Mouse (Mus musculus) liver, embryonic 14.5 days (tissue): ENCODE results near the gene Ctcf. TPM values are rescaled to one million over a fixed set of nuclear protein-coding genes. Genes with fewer than 3 reads are reported as not detected.

Experiments used
- ATAC-seq: fragments of 200-750 bp; cut with Nextera tagmentation; 2 replicates; pipeline ENCODE4 v1.8.0; 2017; ENCODE audit warnings: moderate number of reproducible peaks, mild to moderate bottlenecking, moderate library complexity; ENCODE audit not compliant: insufficient read depth
- DNase-seq, 3 experiments: peaks; one replicate each; pipeline ENCODE4 v3.0.0-alpha.2; 2012 to 2013; ENCODE audit warnings: low read depth in 3 of 3, low spot score in 3 of 3
- H3K27ac ChIP-seq: fragments of 300-500 bp; sonication (generic); 2 replicates; pipeline ENCODE4 v1.5.1; 2014; ENCODE audit warnings: moderate library complexity, mild to moderate bottlenecking, control low read depth, inconsistent platforms
- H3K27me3 ChIP-seq: fragments of 300-500 bp; sonication (generic); 2 replicates; pipeline ENCODE4 v1.6.1; 2014; ENCODE audit warnings: mild to moderate bottlenecking, low read length, moderate library complexity; ENCODE audit not compliant: control insufficient read depth, insufficient read depth
- H3K36me3 ChIP-seq: fragments of 300-500 bp; sonication (generic); replicated peaks from 2 replicates; pipeline ENCODE4 v1.6.1; 2014; ENCODE audit warnings: low read depth; ENCODE audit not compliant: control insufficient read depth, insufficient read depth
- H3K4me1 ChIP-seq, 2 experiments: fragments of 200-500 bp in 1 of 2; fragments of 300-500 bp in 1 of 2; sonication (generic) in 1 of 2; replicated peaks; 2 replicates each; pipeline ENCODE4 v1.6.1; 2012 to 2014; ENCODE audit warnings: antibody characterized with exemption in 1 of 2, inconsistent platforms in 1 of 2, low read length in 1 of 2; ENCODE audit not compliant: control insufficient read depth in 2 of 2, insufficient read depth in 2 of 2
- H3K4me2 ChIP-seq: fragments of 300-500 bp; sonication (generic); 2 replicates; pipeline ENCODE4 v1.6.1; 2014; ENCODE audit warnings: low read depth, mild to moderate bottlenecking, control low read depth, moderate library complexity
- H3K4me3 ChIP-seq, 2 experiments: fragments of 200-500 bp in 1 of 2; fragments of 300-500 bp in 1 of 2; sonication (generic) in 1 of 2; 2 replicates each; pipeline ENCODE4 v1.5.1; 2012 to 2014; ENCODE audit warnings: low read depth in 2 of 2, low read length in 2 of 2, mild to moderate bottlenecking in 2 of 2, control low read depth in 1 of 2, inconsistent platforms in 1 of 2, moderate library complexity in 1 of 2; ENCODE audit not compliant: insufficient read depth in 1 of 2
- H3K9ac ChIP-seq: fragments of 300-500 bp; sonication (generic); replicated peaks from 2 replicates; pipeline ENCODE4 v1.6.1; 2014; ENCODE audit warnings: mild to moderate bottlenecking, control low read depth, moderate library complexity
- H3K9me3 ChIP-seq: fragments of 300-500 bp; sonication (generic); 2 replicates; pipeline ENCODE4 v1.6.1; 2016; ENCODE audit warnings: low read length, mixed read lengths; ENCODE audit not compliant: control insufficient read depth
- CTCF ChIP-seq: IDR thresholded peaks from 2 replicates; pipeline ENCODE4 v1.5.1; 2016; ENCODE audit warnings: antibody characterized with exemption, low read depth, control low read depth
- EP300 ChIP-seq: IDR thresholded peaks from 2 replicates; pipeline ENCODE4 v1.6.1; 2016; ENCODE audit warnings: antibody characterized with exemption, low read depth
- WGBS: fragments of 180-500 bp; shearing (Covaris S2); extraction: QIAGEN DNeasy Blood & Tissue Kit; methylation state at CpG from one replicate; pipeline ENCODE4 v1.1.7; 2014; ENCODE audit not compliant: insufficient replicate concordance; 5-methylcytosine and 5-hydroxymethylcytosine counted together
- polyA plus RNA-seq, 2 experiments: library from polyadenylated mRNA; depleted of rRNA in 1 of 2; stranded (reverse) in 1 of 2; unstranded in 1 of 2; fragments of >200 nt; fragmentation: Nextera tagmentation in 1 of 2; extraction: Ambion mirVana in 1 of 2; gene quantifications; 2 replicates each; pipeline versions ENCODE4 v1.2.1 to v1.2.3; 2012 to 2014

Ctcf gene
- polyA plus RNA-seq, 2 experiments = 21.1 to 40.9 TPM

DNA sequence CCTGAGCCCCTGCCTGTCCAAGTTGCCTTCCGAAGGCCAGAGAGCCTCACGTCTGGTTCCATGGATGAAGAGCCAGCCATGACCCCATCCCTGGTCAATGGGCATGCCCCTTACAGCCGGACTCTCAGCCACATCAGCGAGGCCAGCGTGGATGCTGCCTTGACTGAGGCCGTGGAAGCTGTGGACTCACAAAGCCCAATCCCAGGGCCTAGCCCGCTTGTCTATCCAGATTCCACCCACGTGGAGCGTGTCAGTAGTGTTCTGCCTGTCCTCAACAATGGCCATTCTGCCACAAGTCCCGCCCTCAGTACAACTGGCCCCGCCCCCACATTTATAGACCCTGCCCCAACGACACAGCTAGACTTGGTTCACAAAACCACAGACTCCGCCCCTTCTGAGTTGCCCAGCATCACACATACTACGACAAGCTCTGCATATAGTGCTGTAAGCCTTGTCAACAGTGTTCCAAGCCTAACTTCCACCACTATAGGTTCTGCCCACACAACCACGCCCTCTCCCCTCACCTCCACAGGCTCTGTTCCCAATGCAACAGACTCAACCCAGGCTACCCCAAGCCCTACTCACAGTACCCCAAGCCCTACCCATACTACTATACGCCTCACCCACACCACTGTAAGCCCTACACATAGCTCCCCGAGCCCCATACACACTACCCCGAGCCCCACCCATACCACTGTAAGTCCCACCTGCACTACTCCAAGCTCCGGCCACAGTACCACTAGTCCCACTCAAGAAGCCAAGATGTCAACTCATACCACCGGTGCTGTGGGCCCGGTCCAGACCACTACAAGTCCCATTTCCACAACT, 18.7 kb upstream of the Ctcf start:
- WGBS = 69% methylated on average over 21 of the region's 21 CpGs
- H3K9ac ChIP-seq = no peak overlapping the region
- no peak overlapping the region for H3K27ac ChIP-seq
- peaks cover 6% of the 10 kb centered on the region for H3K36me3 ChIP-seq
- no peak overlapping the region for H3K4me2 ChIP-seq
- H3K27me3 ChIP-seq = no peaks in the 10 kb centered on the region
- no peaks in the 10 kb centered on the region for H3K9me3 ChIP-seq
- DNase-seq = no peak
- no peak overlapping the region for H3K4me3 ChIP-seq
- TF ChIP-seq CTCF = no peak
- TF ChIP-seq EP300 = no peak
- peaks cover 0 to 2% of the 10 kb centered on the region in 2 experiments; a peak in 1 of 4 replicates for H3K4me1 ChIP-seq
- ATAC-seq = no peak

DNA sequence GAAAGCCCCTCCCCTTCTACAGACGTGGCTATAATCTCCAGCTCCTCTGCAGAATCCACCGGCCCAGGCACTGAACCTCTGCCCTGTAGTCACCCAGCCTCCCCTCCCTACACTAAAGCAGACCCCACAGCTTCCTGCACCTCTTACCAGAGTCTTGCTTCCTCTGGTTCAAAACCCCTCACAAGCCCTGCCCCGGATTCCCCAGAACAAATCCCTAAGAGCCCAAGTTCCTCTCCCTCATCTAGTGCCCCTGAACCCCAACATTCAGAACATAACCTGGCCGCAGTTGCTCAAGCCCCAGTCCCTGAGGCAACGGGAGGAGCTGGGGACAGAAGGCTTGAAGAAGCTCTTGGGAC, 18.1 kb upstream of the Ctcf start:
- no peaks in the 10 kb centered on the region for H3K9me3 ChIP-seq
- H3K4me2 ChIP-seq = no peak overlapping the region
- no peak overlapping the region for H3K4me3 ChIP-seq
- H3K27me3 ChIP-seq = no peaks in the 10 kb centered on the region
- DNase-seq (no peak), ATAC-seq (no peak)
- WGBS = 75% methylated on average over 5 of the region's 5 CpGs
- H3K27ac ChIP-seq = no peak overlapping the region
- peaks cover 6% of the 10 kb centered on the region for H3K36me3 ChIP-seq
- no peaks in the 10 kb centered on the region; a peak in 1 of 4 replicates for H3K4me1 ChIP-seq
- TF ChIP-seq CTCF (no peak), EP300 (no peak)
- H3K9ac ChIP-seq = no peak overlapping the region

DNA sequence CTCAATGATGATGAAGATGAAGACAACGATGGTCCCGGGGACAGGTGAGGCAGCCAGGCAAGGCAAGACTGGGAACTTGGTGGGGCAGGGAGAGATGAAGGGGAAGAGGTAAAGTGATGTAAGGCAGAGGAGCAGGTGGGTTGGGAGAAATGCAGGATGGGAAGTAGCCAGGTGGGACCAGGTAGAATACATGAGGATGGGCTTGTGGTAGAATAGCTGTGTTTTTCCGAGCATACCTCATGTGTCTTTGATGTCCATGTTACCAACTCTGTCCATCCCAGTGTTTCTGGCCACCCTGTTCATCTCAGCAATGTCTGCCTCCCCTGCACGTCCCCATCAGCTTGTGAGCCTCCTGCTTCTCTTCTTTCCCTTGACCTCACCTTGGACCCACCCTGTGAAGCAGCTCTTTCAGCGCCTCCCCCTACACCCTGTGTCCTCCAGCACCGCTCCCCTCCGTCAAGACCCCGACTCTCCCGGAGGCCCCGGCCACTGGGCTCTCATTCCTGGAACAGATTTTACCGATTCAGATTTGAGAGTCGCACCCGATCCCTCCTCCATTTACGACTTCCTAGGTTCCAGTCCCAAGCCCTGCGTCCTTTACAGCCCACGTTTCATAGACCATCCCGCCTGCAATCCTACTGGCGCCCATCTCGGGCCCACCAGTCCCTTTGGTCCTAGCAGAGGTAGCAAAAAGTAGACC, 17.3 kb upstream of the Ctcf start:
- no peak for ATAC-seq
- Histone ChIP-seq H3K4me1 (no peaks in the 10 kb centered on the region; a peak in 1 of 4 replicates), H3K27me3 (no peaks in the 10 kb centered on the region), H3K36me3 (peaks cover 6% of the 10 kb centered on the region), H3K4me3 (no peak overlapping the region), H3K9me3 (no peaks in the 10 kb centered on the region), H3K27ac (no peak overlapping the region), H3K4me2 (no peak overlapping the region), H3K9ac (no peak overlapping the region)
- WGBS = 81% methylated on average over 19 of the region's 19 CpGs
- no peak for DNase-seq
- no peak for TF ChIP-seq CTCF
- TF ChIP-seq EP300 = no peak

DNA sequence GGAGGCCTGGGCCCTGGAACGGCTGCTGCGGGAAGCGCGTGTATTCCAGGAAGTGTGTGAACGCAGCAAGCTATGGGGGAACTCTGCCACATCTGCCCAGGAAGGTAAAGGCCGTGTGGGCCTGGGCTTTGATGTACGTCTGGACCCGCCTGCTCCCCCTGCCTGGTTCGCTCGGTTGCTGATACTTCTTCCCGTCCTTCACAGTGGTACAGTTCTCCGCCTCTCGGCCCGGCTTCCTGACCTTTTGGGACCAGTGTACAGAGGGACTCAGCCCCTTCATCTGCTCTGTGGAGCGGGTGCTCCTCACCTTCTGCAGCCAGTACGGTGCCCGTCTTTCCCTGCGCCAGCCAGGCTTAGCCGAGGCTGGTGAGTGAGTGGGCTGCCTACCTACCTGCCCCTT, 16.2 kb upstream of the Ctcf start:
- TF ChIP-seq CTCF = no peak
- no peak for TF ChIP-seq EP300
- DNase-seq (no peak), ATAC-seq (no peak)
- Histone ChIP-seq H3K9me3 (no peaks in the 10 kb centered on the region), H3K4me3 (no peak overlapping the region), H3K27ac (no peak overlapping the region), H3K4me2 (no peak overlapping the region), H3K4me1 (no peaks in the 10 kb centered on the region; a peak in 1 of 4 replicates), H3K27me3 (no peaks in the 10 kb centered on the region), H3K9ac (no peak overlapping the region), H3K36me3 (peaks cover 6% of the 10 kb centered on the region)
- WGBS = 83% methylated on average over 19 of the region's 19 CpGs
